Mouse (Mus musculus) liver, embryonic 14.5 days (tissue): Measurements from ENCODE around the gene Ndufs2. TPM values are rescaled to one million over a fixed set of nuclear protein-coding genes. Genes with fewer than 3 reads are reported as not detected.
A peak's percentile ranks its signal among the peaks of the same experiment; 100 is the strongest.

Experiments used
- ATAC-seq: fragments of 200-750 bp; cut with Nextera tagmentation; 2 replicates; pipeline ENCODE4 v1.8.0; 2017; ENCODE audit warnings: moderate number of reproducible peaks, mild to moderate bottlenecking, moderate library complexity; ENCODE audit not compliant: insufficient read depth
- DNase-seq, 3 experiments: peaks; one replicate each; pipeline ENCODE4 v3.0.0-alpha.2; 2012 to 2013; ENCODE audit warnings: low read depth in 3 of 3, low spot score in 3 of 3
- H3K27ac ChIP-seq: fragments of 300-500 bp; sonication (generic); 2 replicates; pipeline ENCODE4 v1.5.1; 2014; ENCODE audit warnings: moderate library complexity, mild to moderate bottlenecking, control low read depth, inconsistent platforms
- H3K27me3 ChIP-seq: fragments of 300-500 bp; sonication (generic); 2 replicates; pipeline ENCODE4 v1.6.1; 2014; ENCODE audit warnings: mild to moderate bottlenecking, low read length, moderate library complexity; ENCODE audit not compliant: control insufficient read depth, insufficient read depth
- H3K36me3 ChIP-seq: fragments of 300-500 bp; sonication (generic); replicated peaks from 2 replicates; pipeline ENCODE4 v1.6.1; 2014; ENCODE audit warnings: low read depth; ENCODE audit not compliant: control insufficient read depth, insufficient read depth
- H3K4me1 ChIP-seq, 2 experiments: fragments of 200-500 bp in 1 of 2; fragments of 300-500 bp in 1 of 2; sonication (generic) in 1 of 2; replicated peaks; 2 replicates each; pipeline ENCODE4 v1.6.1; 2012 to 2014; ENCODE audit warnings: antibody characterized with exemption in 1 of 2, inconsistent platforms in 1 of 2, low read length in 1 of 2; ENCODE audit not compliant: control insufficient read depth in 2 of 2, insufficient read depth in 2 of 2
- H3K4me2 ChIP-seq: fragments of 300-500 bp; sonication (generic); 2 replicates; pipeline ENCODE4 v1.6.1; 2014; ENCODE audit warnings: low read depth, mild to moderate bottlenecking, control low read depth, moderate library complexity
- H3K4me3 ChIP-seq, 2 experiments: fragments of 200-500 bp in 1 of 2; fragments of 300-500 bp in 1 of 2; sonication (generic) in 1 of 2; 2 replicates each; pipeline ENCODE4 v1.5.1; 2012 to 2014; ENCODE audit warnings: low read depth in 2 of 2, low read length in 2 of 2, mild to moderate bottlenecking in 2 of 2, control low read depth in 1 of 2, inconsistent platforms in 1 of 2, moderate library complexity in 1 of 2; ENCODE audit not compliant: insufficient read depth in 1 of 2
- H3K9ac ChIP-seq: fragments of 300-500 bp; sonication (generic); replicated peaks from 2 replicates; pipeline ENCODE4 v1.6.1; 2014; ENCODE audit warnings: mild to moderate bottlenecking, control low read depth, moderate library complexity
- H3K9me3 ChIP-seq: fragments of 300-500 bp; sonication (generic); 2 replicates; pipeline ENCODE4 v1.6.1; 2016; ENCODE audit warnings: low read length, mixed read lengths; ENCODE audit not compliant: control insufficient read depth
- CTCF ChIP-seq: IDR thresholded peaks from 2 replicates; pipeline ENCODE4 v1.5.1; 2016; ENCODE audit warnings: antibody characterized with exemption, low read depth, control low read depth
- EP300 ChIP-seq: IDR thresholded peaks from 2 replicates; pipeline ENCODE4 v1.6.1; 2016; ENCODE audit warnings: antibody characterized with exemption, low read depth
- WGBS: fragments of 180-500 bp; shearing (Covaris S2); extraction: QIAGEN DNeasy Blood & Tissue Kit; methylation state at CpG from one replicate; pipeline ENCODE4 v1.1.7; 2014; ENCODE audit not compliant: insufficient replicate concordance; 5-methylcytosine and 5-hydroxymethylcytosine counted together
- polyA plus RNA-seq, 2 experiments: library from polyadenylated mRNA; depleted of rRNA in 1 of 2; stranded (reverse) in 1 of 2; unstranded in 1 of 2; fragments of >200 nt; fragmentation: Nextera tagmentation in 1 of 2; extraction: Ambion mirVana in 1 of 2; gene quantifications; 2 replicates each; pipeline versions ENCODE4 v1.2.1 to v1.2.3; 2012 to 2014

Ndufs2 gene
- polyA plus RNA-seq, 2 experiments: 72.4 to 136 TPM

DNA sequence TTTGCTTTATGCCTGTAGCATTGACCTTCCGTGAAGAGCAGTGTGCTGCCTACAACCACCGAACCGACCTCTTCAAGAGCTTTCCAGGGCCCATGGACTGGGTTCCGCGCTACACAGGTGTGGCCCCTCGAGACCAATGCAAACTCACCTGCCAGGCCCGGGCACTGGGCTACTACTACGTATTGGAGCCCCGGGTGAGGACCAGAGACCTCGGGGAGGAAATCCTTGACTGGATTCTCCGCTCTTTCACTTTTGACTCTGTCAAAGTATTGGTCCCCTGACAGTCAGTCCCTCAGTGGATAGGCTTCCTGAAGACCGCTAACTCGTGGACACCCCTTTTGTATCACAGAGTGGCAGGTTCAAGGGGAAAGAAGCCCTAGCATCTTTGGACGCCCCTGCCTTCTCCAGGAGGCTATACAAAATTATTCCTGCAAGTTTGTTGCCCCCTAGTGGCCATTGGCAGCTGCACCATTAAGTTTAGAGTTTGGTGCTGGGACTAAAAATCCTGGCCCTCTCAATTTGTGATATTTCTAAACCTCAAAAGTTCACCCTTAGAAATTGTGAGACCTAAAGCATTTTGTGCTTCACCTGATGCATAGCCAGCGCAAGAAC, 5.9 kb upstream of the Ndufs2 start:
- Histone ChIP-seq H3K4me1 (peaks cover 0 to 11% of the 10 kb centered on the region in 2 experiments; a peak in 2 of 4 replicates), H3K4me2 (no peak overlapping the region), H3K27me3 (peaks cover 13% of the 10 kb centered on the region), H3K36me3 (no peaks in the 10 kb centered on the region), H3K9ac (no peak overlapping the region), H3K27ac (no peak overlapping the region), H3K4me3 (no peak overlapping the region), H3K9me3 (no peaks in the 10 kb centered on the region)
- ATAC-seq (no peak), DNase-seq (peak in 1 of 3 experiments; percentile 63)
- 53% methylated on average over 15 of the region's 15 CpGs for WGBS
- peak; percentile 85 for TF ChIP-seq CTCF
- no peak for TF ChIP-seq EP300

GRCm38 (mm10) chr1:171256095-171256818, 5.1 kb upstream of the Ndufs2 start:
- Histone ChIP-seq H3K4me2 (no peak overlapping the region), H3K36me3 (no peaks in the 10 kb centered on the region), H3K27ac (no peak overlapping the region), H3K4me3 (no peak overlapping the region), H3K4me1 (peaks cover 0 to 10% of the 10 kb centered on the region in 2 experiments; a peak in 2 of 4 replicates), H3K27me3 (peaks cover 18% of the 10 kb centered on the region), H3K9me3 (no peaks in the 10 kb centered on the region), H3K9ac (no peak overlapping the region)
- WGBS: 76% methylated on average over 24 of the region's 24 CpGs
- DNase-seq (no peak), ATAC-seq (no peak)
- TF ChIP-seq EP300 (no peak), CTCF (no peak)

GRCm38 (mm10) chr1:171252415-171252814, 1.2 kb upstream of the Ndufs2 start:
- H3K4me2 ChIP-seq: no peak overlapping the region
- peaks cover 25% of the 10 kb centered on the region for H3K27me3 ChIP-seq
- peaks cover 6 to 8% of the 10 kb centered on the region in 2 experiments for H3K4me1 ChIP-seq
- no peaks in the 10 kb centered on the region for H3K9me3 ChIP-seq
- no peaks in the 10 kb centered on the region for H3K36me3 ChIP-seq
- WGBS: 62% methylated on average over 17 of the region's 17 CpGs
- H3K27ac ChIP-seq: no peak overlapping the region
- no peak for ATAC-seq
- TF ChIP-seq CTCF (no peak), EP300 (no peak)
- DNase-seq: no peak
- H3K4me3 ChIP-seq: no peak overlapping the region
- H3K9ac ChIP-seq: no peak overlapping the region

- peaks cover 6 to 9% of the 10 kb centered on the region in 2 experiments for H3K4me1 ChIP-seq
- no peak overlapping the region for H3K27ac ChIP-seq
- H3K36me3 ChIP-seq: no peaks in the 10 kb centered on the region
- H3K4me2 ChIP-seq: no peak overlapping the region
- no peak overlapping the region for H3K4me3 ChIP-seq
- peaks cover 25% of the 10 kb centered on the region for H3K27me3 ChIP-seq
- DNase-seq (no peak), ATAC-seq (no peak)
- WGBS: 24% methylated on average over 13 of the region's 13 CpGs
- no peaks in the 10 kb centered on the region for H3K9me3 ChIP-seq
- H3K9ac ChIP-seq: no peak overlapping the region
- TF ChIP-seq CTCF (no peak), EP300 (no peak)
Measured at GRCm38 (mm10) chr1:171251594-171252324, 571 bp upstream of the Ndufs2 start.
